Mouse (Mus musculus): ENCODE data around the gene 1700009N14Rik. TPM values are rescaled to one million over a fixed set of nuclear protein-coding genes. Genes with fewer than 3 reads are reported as not detected.

The 1700009N14Rik gene
- not detected for total RNA-seq (2021)
- long read RNA-seq, experiment 1: 0 reads
- long read RNA-seq, experiment 2: 0 reads

DNA sequence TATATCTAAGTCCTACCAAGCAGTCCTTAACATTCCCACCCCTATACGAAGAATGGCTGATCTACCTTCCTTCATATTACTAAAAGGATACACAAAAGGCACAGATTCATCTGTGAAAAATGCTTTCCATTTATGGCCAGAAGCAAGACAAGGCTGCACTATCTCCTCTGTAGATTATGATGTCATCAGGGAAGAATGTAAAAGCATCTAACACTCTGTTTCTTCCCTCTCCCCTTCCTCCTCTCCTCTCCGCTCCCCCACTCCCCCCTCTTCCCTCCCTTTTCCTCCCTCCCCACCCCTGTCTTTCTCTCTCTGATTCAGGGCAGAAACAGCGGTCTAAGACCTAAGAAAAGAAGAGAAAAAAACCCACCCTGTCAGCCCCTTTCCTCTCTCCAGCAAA lies at the start of gene 1700009N14Rik:
TSS of gene 1700009N14Rik (plus strand) at position 227 of the 400 bp plus-strand sequence.
- DNase-seq (ENCODE audit: low spot score in 2 of 2): no peak

DNA sequence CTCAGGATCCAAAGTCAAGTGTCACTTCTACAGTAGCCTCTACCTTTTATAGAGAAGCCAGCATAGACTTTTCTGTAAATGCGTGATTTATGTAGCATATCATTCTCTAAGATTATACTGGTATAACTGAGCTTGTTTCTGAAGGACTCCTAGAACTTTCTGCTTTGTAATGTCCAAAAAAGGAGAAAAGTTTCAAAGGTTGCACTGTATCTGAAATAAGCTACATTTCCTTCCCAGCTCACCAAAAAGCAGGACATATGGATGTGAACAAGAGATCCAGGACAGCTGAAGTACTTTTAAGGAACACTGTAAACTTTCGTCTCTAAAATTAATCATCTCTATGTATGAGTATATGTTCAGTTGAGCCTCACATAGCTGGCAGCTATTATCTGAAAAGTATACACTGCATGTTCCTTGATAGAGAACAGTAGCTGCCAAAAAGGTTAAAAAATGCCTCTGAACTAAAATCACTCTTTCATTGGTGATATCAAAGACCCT lies 12.2 kb upstream of the 1700009N14Rik start:
- DNase-seq (ENCODE audit: low spot score in 2 of 2): no peak

DNA sequence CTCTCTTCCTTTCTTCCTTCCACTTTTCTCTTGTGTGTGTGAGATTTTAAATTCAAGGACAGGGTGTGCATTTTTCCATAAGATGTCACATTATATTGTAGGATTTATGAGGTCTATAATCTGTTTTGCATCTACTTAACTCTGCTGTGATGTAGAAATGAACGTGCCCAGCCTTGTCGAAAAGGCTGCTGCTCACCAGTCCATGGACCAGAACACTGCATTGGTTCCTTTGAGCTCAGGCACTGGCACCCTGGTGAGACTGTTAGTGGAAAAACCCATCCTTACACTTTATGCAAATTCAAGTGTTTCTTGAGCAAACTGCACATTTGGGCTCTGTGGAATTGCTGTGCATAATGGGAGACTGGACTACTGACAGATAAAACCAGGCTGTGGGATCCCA lies 24.2 kb downstream of the 1700009N14Rik start:
- DNase-seq (ENCODE audit: low spot score in 2 of 2): no peak

GRCm38 (mm10) chr4:39486393-39486792 lies 36.3 kb downstream of the 1700009N14Rik start:
- no peak for DNase-seq (ENCODE audit: low spot score in 2 of 2)

DNA sequence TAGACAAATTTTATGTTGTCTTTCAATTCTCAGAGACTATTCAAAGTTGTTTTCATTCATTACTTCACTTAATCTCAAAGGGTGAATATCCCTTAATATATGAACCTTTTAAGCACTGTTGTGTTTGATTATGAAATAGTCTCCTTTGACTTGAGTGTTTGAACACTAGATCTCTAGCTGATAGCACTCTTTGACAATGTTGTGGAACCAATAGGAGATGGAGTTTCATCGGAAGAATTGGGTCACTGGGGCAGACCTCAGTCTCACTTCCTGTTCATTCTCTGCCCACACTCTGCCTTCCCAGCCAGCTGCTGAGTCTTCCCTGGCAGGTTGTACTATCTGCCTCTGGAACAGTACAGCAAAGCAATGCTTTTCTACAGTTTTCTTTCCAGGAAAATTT lies 43.5 kb downstream of the 1700009N14Rik start:
- no peak for DNase-seq (ENCODE audit: low spot score in 2 of 2)

DNA sequence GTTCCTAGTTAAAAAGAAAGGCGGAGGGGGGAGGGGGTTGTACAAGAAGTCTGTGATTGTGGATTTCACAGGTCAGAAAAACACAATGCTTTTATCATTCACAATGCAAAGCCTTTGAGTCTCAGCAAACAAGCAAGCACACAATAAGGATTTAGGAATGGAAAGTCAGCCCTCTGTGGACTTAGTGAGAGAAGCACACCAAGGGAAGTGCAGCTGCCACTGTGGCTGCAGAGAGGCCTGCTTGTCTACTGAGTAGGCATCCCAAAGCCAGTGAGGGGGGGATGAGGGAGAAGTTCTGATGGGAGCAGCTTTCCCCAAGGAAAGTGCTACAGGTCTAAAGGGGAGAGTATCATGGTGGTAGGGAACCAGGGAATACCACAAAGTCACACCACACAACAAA lies 45.8 kb downstream of the 1700009N14Rik start:
- no peak for DNase-seq (ENCODE audit: low spot score in 2 of 2)
